Mouse (Mus musculus) small intestine, adult 2 months (tissue): Measurements from ENCODE around the gene Ccdc8.

Source experiments
- CTCF ChIP-seq: fragments of 200-500 bp; IDR thresholded peaks from 2 replicates; pipeline ENCODE4 v1.5.1; 2012; ENCODE audit warnings: low read depth, mild to moderate bottlenecking, control low read depth, inconsistent platforms, low read length, moderate library complexity, mixed read lengths; ENCODE audit not compliant: insufficient replicate concordance, insufficient read length; ENCODE audit errors: extremely low read depth
- POLR2A ChIP-seq: fragments of 200-500 bp; IDR thresholded peaks from 2 replicates; pipeline ENCODE4 v1.6.1; 2012; ENCODE audit warnings: low read depth, mild to moderate bottlenecking, control low read depth, inconsistent platforms, low read length, moderate library complexity

GRCm38 (mm10) chr7:16944061-16944807 is 48.3 kb upstream of the Ccdc8 start, which contains the start of gene Pnmal2:
- TF ChIP-seq CTCF (no peak), POLR2A (no peak)
